Mouse (Mus musculus) neural tube, embryonic 11.5 days (tissue): ENCODE measurements around the gene Sart3. TPM values are rescaled to one million over a fixed set of nuclear protein-coding genes. Genes with fewer than 3 reads are reported as not detected.
A peak's percentile ranks its signal among the peaks of the same experiment; 100 is the strongest.

Experiments
- ATAC-seq: fragments of 200-750 bp; cut with Nextera tagmentation; 2 replicates; pipeline ENCODE4 v1.8.0; 2017; ENCODE audit warnings: moderate number of reproducible peaks, mild to moderate bottlenecking, moderate TSS enrichment, moderate library complexity; ENCODE audit not compliant: insufficient read depth, low FRiP score, low TSS enrichment
- DNase-seq: peaks from one replicate; pipeline ENCODE4 v3.0.0-alpha.2; 2015; ENCODE audit warnings: low spot score
- H3K27ac ChIP-seq: fragments of 300-500 bp; sonication (generic); 2 replicates; pipeline ENCODE4 v1.5.1; 2014; ENCODE audit warnings: low read depth, mild to moderate bottlenecking, low read length
- H3K27me3 ChIP-seq: fragments of 300-500 bp; sonication (generic); 2 replicates; pipeline ENCODE4 v1.6.1; 2014; ENCODE audit warnings: mild to moderate bottlenecking, low read length, mixed read lengths; ENCODE audit not compliant: control insufficient read depth, insufficient read depth
- H3K36me3 ChIP-seq: fragments of 300-500 bp; sonication (generic); 2 replicates; pipeline ENCODE4 v1.6.1; 2014; ENCODE audit warnings: mild to moderate bottlenecking, low read length, moderate library complexity, mixed read lengths; ENCODE audit not compliant: control insufficient read depth, insufficient read depth
- H3K4me1 ChIP-seq: fragments of 300-500 bp; sonication (generic); 2 replicates; pipeline ENCODE4 v1.6.1; 2014; ENCODE audit warnings: low read length, mixed read lengths; ENCODE audit not compliant: control insufficient read depth, insufficient read depth
- H3K4me2 ChIP-seq: fragments of 300-500 bp; sonication (generic); 2 replicates; pipeline ENCODE4 v1.6.1; 2014; ENCODE audit warnings: low read depth, mild to moderate bottlenecking, moderate library complexity
- H3K4me3 ChIP-seq: fragments of 300-500 bp; sonication (generic); 2 replicates; pipeline ENCODE4 v1.5.1; 2014; ENCODE audit warnings: low read depth, low read length
- H3K9ac ChIP-seq: fragments of 300-500 bp; sonication (generic); 2 replicates; pipeline ENCODE4 v1.6.1; 2014; ENCODE audit warnings: mild to moderate bottlenecking, low read length
- H3K9me3 ChIP-seq: fragments of 300-500 bp; sonication (generic); 2 replicates; pipeline ENCODE4 v1.6.1; 2016; ENCODE audit warnings: low read length; ENCODE audit not compliant: control insufficient read depth
- WGBS: fragments of 180-500 bp; shearing (Covaris S2); extraction: QIAGEN DNeasy Blood & Tissue Kit; methylation state at CpG from one replicate; pipeline ENCODE4 v1.1.7; 2014; 5-methylcytosine and 5-hydroxymethylcytosine counted together
- polyA plus RNA-seq: library from polyadenylated mRNA; unstranded; fragments of >200 nt; fragmentation: Nextera tagmentation; extraction: Ambion mirVana; gene quantifications from 2 replicates; pipeline ENCODE4 v1.2.1, GENCODE M21; 2014

Sart3 gene
- polyA plus RNA-seq, 1 experiment from 2014 or later = 59.4 TPM

GRCm38 (mm10) chr5:113776896-113777226, 4.6 kb upstream of the Sart3 start:
- Histone ChIP-seq H3K4me3 (no peak overlapping the region), H3K27me3 (no peaks in the 10 kb centered on the region), H3K36me3 (peaks cover 7% of the 10 kb centered on the region; the same call in 1 of the 2 replicates), H3K4me1 (peaks cover 3% of the 10 kb centered on the region; the same call in 1 of the 2 replicates), H3K4me2 (no peak overlapping the region), H3K9ac (no peak overlapping the region), H3K9me3 (no peaks in the 10 kb centered on the region), H3K27ac (no peak overlapping the region)
- no peak for DNase-seq
- ATAC-seq = no peak
- WGBS = 92% methylated on average over 8 of the region's 8 CpGs

GRCm38 (mm10) chr5:113776128-113776895, 4.0 kb upstream of the Sart3 start:
- no peak for ATAC-seq
- no peak overlapping the region for H3K4me2 ChIP-seq
- 95% methylated on average over 15 of the region's 15 CpGs for WGBS

GRCm38 (mm10) chr5:113775585-113775984, 3.3 kb upstream of the Sart3 start:
- DNase-seq = no peak
- no peak for ATAC-seq
- 93% methylated on average over 10 of the region's 10 CpGs for WGBS
- H3K4me2 ChIP-seq = no peak overlapping the region
- H3K4me1 ChIP-seq = peaks cover 3% of the 10 kb centered on the region
- H3K36me3 ChIP-seq = peaks cover 7% of the 10 kb centered on the region; the same call in 1 of the 2 replicates
- no peak overlapping the region for H3K27ac ChIP-seq
- no peaks in the 10 kb centered on the region for H3K27me3 ChIP-seq
- H3K4me3 ChIP-seq = no peak overlapping the region
- no peaks in the 10 kb centered on the region for H3K9me3 ChIP-seq
- no peak overlapping the region for H3K9ac ChIP-seq

More at GRCm38 (mm10) chr5:113776128-113776895, 4.0 kb upstream of the Sart3 start:
- H3K27ac ChIP-seq = no peak overlapping the region
- no peaks in the 10 kb centered on the region for H3K9me3 ChIP-seq
- H3K9ac ChIP-seq = no peak overlapping the region
- no peak for DNase-seq
- H3K36me3 ChIP-seq = peaks cover 7% of the 10 kb centered on the region; the same call in 1 of the 2 replicates
- no peaks in the 10 kb centered on the region for H3K27me3 ChIP-seq
- H3K4me1 ChIP-seq = peaks cover 3% of the 10 kb centered on the region; the same call in 1 of the 2 replicates
- no peak overlapping the region for H3K4me3 ChIP-seq

GRCm38 (mm10) chr5:113773664-113774063, 1.4 kb upstream of the Sart3 start:
- Histone ChIP-seq H3K27ac (no peak overlapping the region), H3K27me3 (no peaks in the 10 kb centered on the region), H3K36me3 (peaks cover 8% of the 10 kb centered on the region; the same call in 1 of the 2 replicates), H3K4me3 (peak overlapping the region; percentile 89), H3K9ac (no peak overlapping the region), H3K4me1 (peaks cover 12% of the 10 kb centered on the region), H3K9me3 (no peaks in the 10 kb centered on the region), H3K4me2 (peak overlapping the region; percentile 73)
- no peak for ATAC-seq
- 1% methylated on average over 7 of the region's 7 CpGs for WGBS
- DNase-seq = peak; percentile 87

GRCm38 (mm10) chr5:113772905-113773519, 702 bp upstream of the Sart3 start:
- H3K4me1 ChIP-seq = peaks cover 12% of the 10 kb centered on the region
- H3K4me2 ChIP-seq = peak overlapping the region; percentile 73
- no peaks in the 10 kb centered on the region for H3K9me3 ChIP-seq
- no peaks in the 10 kb centered on the region for H3K27me3 ChIP-seq
- peak overlapping the region; percentile 63 for H3K9ac ChIP-seq
- DNase-seq = no peak
- H3K36me3 ChIP-seq = peaks cover 8% of the 10 kb centered on the region; the same call in 1 of the 2 replicates
- peak overlapping the region; percentile 89 for H3K4me3 ChIP-seq
- WGBS = 2% methylated on average over 38 of the region's 38 CpGs
- peak; percentile 46 for ATAC-seq
- no peak overlapping the region for H3K27ac ChIP-seq

GRCm38 (mm10) chr5:113771213-113772162, 822 bp downstream of the Sart3 start:
- Histone ChIP-seq H3K9ac (peak overlapping the region; percentile 90), H3K4me3 (peak overlapping the region; percentile 89), H3K9me3 (no peaks in the 10 kb centered on the region), H3K27me3 (no peaks in the 10 kb centered on the region), H3K27ac (peak overlapping the region; percentile 96), H3K4me1 (peaks cover 12% of the 10 kb centered on the region), H3K4me2 (peak overlapping the region; percentile 73), H3K36me3 (peaks cover 4% of the 10 kb centered on the region; the same call in 1 of the 2 replicates)
- DNase-seq (peak; percentile 90), ATAC-seq (peak; percentile 77)
- under 1% methylated on average over 93 of the region's 97 CpGs for WGBS

- Histone ChIP-seq H3K9me3 (no peaks in the 10 kb centered on the region), H3K27me3 (no peaks in the 10 kb centered on the region), H3K4me1 (peaks cover 12% of the 10 kb centered on the region), H3K4me3 (no peak overlapping the region), H3K9ac (no peak overlapping the region), H3K4me2 (no peak overlapping the region), H3K36me3 (peaks cover 5% of the 10 kb centered on the region; the same call in 1 of the 2 replicates), H3K27ac (no peak overlapping the region)
- 90% methylated on average over 8 of the region's 8 CpGs for WGBS
- ATAC-seq (no peak), DNase-seq (no peak)
These were observed 3.5 kb downstream of the Sart3 start for GRCm38 (mm10) chr5:113768806-113769205.
